Mouse (Mus musculus) CH12.LX (cell line): ENCODE measurements around the gene Sbds. TPM values are rescaled to one million over a fixed set of nuclear protein-coding genes. Genes with fewer than 3 reads are reported as not detected.

Source experiments
- DNase-seq: peaks from one replicate; pipeline ENCODE4 v3.0.0-alpha.2; 2013; ENCODE audit errors: extremely low read depth
- H3K27ac ChIP-seq: 2 replicates; pipeline ENCODE4 v1.5.1; 2012; ENCODE audit warnings: low read depth, mild to moderate bottlenecking, control low read depth, moderate library complexity; ENCODE audit not compliant: insufficient read depth
- H3K27me3 ChIP-seq: replicated peaks from 2 replicates; pipeline ENCODE3; 2012; ENCODE audit warnings: inconsistent platforms
- H3K36me3 ChIP-seq, 2 experiments: replicated peaks in 1 of 2; 2 replicates each; pipeline versions ENCODE3 to v1.6.1; 2012; ENCODE audit warnings: inconsistent platforms in 1 of 2, low read length in 1 of 2, mild to moderate bottlenecking in 1 of 2, mixed read lengths in 1 of 2, moderate library complexity in 1 of 2; ENCODE audit not compliant: control insufficient read depth in 1 of 2, insufficient read depth in 1 of 2
- H3K4me1 ChIP-seq, 2 experiments: 2 replicates each; pipeline ENCODE4 v1.6.1; 2012; ENCODE audit warnings: inconsistent platforms in 1 of 2, moderate library complexity in 1 of 2; ENCODE audit not compliant: insufficient read depth in 2 of 2, control insufficient read depth in 1 of 2
- H3K4me2 ChIP-seq: 2 replicates; pipeline ENCODE4 v1.6.1; 2012; ENCODE audit warnings: low read depth, mild to moderate bottlenecking, control low read depth; ENCODE audit not compliant: poor library complexity, insufficient read depth, severe bottlenecking
- H3K4me3 ChIP-seq, 3 experiments: fragments of 150-350 bp in 1 of 3; sonication (generic) in 1 of 3; replicated peaks in 1 of 3; 2 replicates each; pipeline versions ENCODE3 to v1.5.1; 2011 to 2012; ENCODE audit warnings: low read depth in 2 of 3, low read length in 2 of 3, mild to moderate bottlenecking in 2 of 3, moderate library complexity in 2 of 3, control low read depth in 1 of 3, improper control_type of control experiment in 1 of 3, inconsistent platforms in 1 of 3, mixed read lengths in 1 of 3; ENCODE audit not compliant: poor library complexity in 1 of 3
- H3K79me2 ChIP-seq: replicated peaks from 2 replicates; pipeline ENCODE4 v1.6.1; 2012; ENCODE audit warnings: mild to moderate bottlenecking, moderate library complexity; ENCODE audit not compliant: control insufficient read depth, poor library complexity, insufficient read depth, severe bottlenecking; ENCODE audit errors: extremely low read depth
- H3K9ac ChIP-seq: 2 replicates; pipeline ENCODE4 v1.6.1; 2012; ENCODE audit warnings: low read depth, mild to moderate bottlenecking, control low read depth, moderate library complexity; ENCODE audit not compliant: insufficient read depth
- H3K9me3 ChIP-seq: replicated peaks from 2 replicates; pipeline ENCODE3; 2012; ENCODE audit warnings: low read length, inconsistent platforms, mixed read lengths
- BHLHE40 ChIP-seq: IDR thresholded peaks from 2 replicates; pipeline ENCODE4 v1.6.1; 2011; ENCODE audit warnings: mild to moderate bottlenecking, low read depth, low read length, improper control_type of control experiment
- CHD1 ChIP-seq: IDR thresholded peaks from 2 replicates; pipeline ENCODE4 v1.6.1; 2012; ENCODE audit warnings: low read depth, low read length, improper control_type of control experiment, inconsistent platforms
- CHD2 ChIP-seq: IDR thresholded peaks from 2 replicates; pipeline ENCODE4 v1.6.1; 2011; ENCODE audit warnings: low read length, improper control_type of control experiment
- CTCF ChIP-seq, 2 experiments: IDR thresholded peaks in 1 of 2; conservative IDR thresholded peaks in 1 of 2; 2 replicates each; pipeline ENCODE4 v1.5.1; 2011 to 2012; ENCODE audit warnings: low read depth in 2 of 2, low read length in 2 of 2, improper control_type of control experiment in 1 of 2, inconsistent platforms in 1 of 2, mild to moderate bottlenecking in 1 of 2, moderate library complexity in 1 of 2
- E2F4 ChIP-seq: IDR thresholded peaks from 2 replicates; pipeline ENCODE4 v1.6.1; 2011; ENCODE audit warnings: low read depth, low read length, improper control_type of control experiment; ENCODE audit not compliant: insufficient replicate concordance
- ELF1 ChIP-seq: IDR thresholded peaks from 2 replicates; pipeline ENCODE4 v1.6.1; 2014; ENCODE audit warnings: low read depth, mild to moderate bottlenecking, inconsistent platforms, low read length, improper control_type of control experiment
- EP300 ChIP-seq: IDR thresholded peaks from 2 replicates; pipeline ENCODE4 v1.6.1; 2011; ENCODE audit warnings: low read length, improper control_type of control experiment
- ETS1 ChIP-seq: conservative IDR thresholded peaks from 2 replicates; pipeline ENCODE4 v1.6.1; 2012; ENCODE audit warnings: low read depth, mild to moderate bottlenecking, inconsistent platforms, low read length, improper control_type of control experiment, moderate library complexity
- GABPA ChIP-seq: IDR thresholded peaks from 2 replicates; pipeline ENCODE4 v1.6.1; 2012; ENCODE audit warnings: low read depth, low read length, improper control_type of control experiment, inconsistent platforms; ENCODE audit not compliant: insufficient replicate concordance
- HCFC1 ChIP-seq: IDR thresholded peaks from 2 replicates; pipeline ENCODE4 v1.6.1; 2012; ENCODE audit warnings: low read depth, mild to moderate bottlenecking, inconsistent platforms, low read length, improper control_type of control experiment
- IRF4 ChIP-seq: IDR thresholded peaks from 2 replicates; pipeline ENCODE4 v1.6.1; 2014; ENCODE audit warnings: low read depth, mild to moderate bottlenecking, inconsistent platforms, low read length, improper control_type of control experiment
- JUND ChIP-seq: conservative IDR thresholded peaks from 2 replicates; pipeline ENCODE4 v1.6.1; 2011; ENCODE audit warnings: low read depth, low read length, improper control_type of control experiment
- KAT2A ChIP-seq: IDR thresholded peaks from 2 replicates; pipeline ENCODE4 v1.6.1; 2012; ENCODE audit warnings: low read length, improper control_type of control experiment, inconsistent platforms; ENCODE audit not compliant: insufficient replicate concordance
- NELFE ChIP-seq: IDR thresholded peaks from 2 replicates; pipeline ENCODE4 v1.6.1; 2011; ENCODE audit warnings: low read depth, low read length, improper control_type of control experiment
- PAX5 ChIP-seq: IDR thresholded peaks from 2 replicates; pipeline ENCODE4 v1.6.1; 2012; ENCODE audit warnings: low read length, inconsistent platforms, mixed read lengths
- POLR2A ChIP-seq: IDR thresholded peaks from 2 replicates; pipeline ENCODE4 v1.6.1; 2011; ENCODE audit warnings: low read depth, mild to moderate bottlenecking, improper control_type of control experiment, low read length
- RCOR1 ChIP-seq: conservative IDR thresholded peaks from 2 replicates; pipeline ENCODE4 v1.6.1; 2012; ENCODE audit warnings: low read depth, mild to moderate bottlenecking, inconsistent platforms, low read length, improper control_type of control experiment
- SMC3 ChIP-seq: IDR thresholded peaks from 2 replicates; pipeline ENCODE4 v1.6.1; 2011; ENCODE audit warnings: low read depth, low read length, improper control_type of control experiment
- TBP ChIP-seq: conservative IDR thresholded peaks from 2 replicates; pipeline ENCODE4 v1.6.1; 2011; ENCODE audit warnings: low read depth, low read length, improper control_type of control experiment
- USF1 ChIP-seq: IDR thresholded peaks from 2 replicates; pipeline ENCODE4 v1.6.1; 2014; ENCODE audit warnings: low read depth, mild to moderate bottlenecking, inconsistent platforms, low read length, improper control_type of control experiment
- dilution Hi-C: fragments of 300-500 bp; cut with MboI; formaldehyde crosslinking; loops from 2 replicates; pipeline ENCODE4 v1.14.3; 2020; ENCODE audit warnings: low sequenced_read_pairs; ENCODE audit not compliant: extremely low pct_unique_long_range_greater_than_20kb, extremely low pct_ligation_motif_present
- in situ Hi-C: fragments of 300-500 bp; cut with MboI; formaldehyde crosslinking; loops from 3 replicates; pipeline ENCODE4 v1.14.3; 2019; ENCODE audit warnings: low sequenced_read_pairs, low pct_ligation_motif_present, low pct_unique_long_range_greater_than_20kb, mixed read lengths
- polyA plus RNA-seq: library from polyadenylated mRNA; unstranded; fragments of >175 nt; gene quantifications from 2 replicates; pipeline ENCODE4 v1.2.1, GENCODE M21; 2012; ENCODE audit warnings: low read depth; ENCODE audit not compliant: insufficient read length
- total RNA-seq, 2 experiments: library from RNA; depleted of rRNA; stranded (reverse); fragments of 300-350 nt in 1 of 2; fragments of >200 nt in 1 of 2; gene quantifications; 2 replicates each; pipeline ENCODE4 v1.2.3; 2012 to 2014

Sbds gene
- total and polyA plus RNA-seq, 3 experiments, result 37.0 to 81.2 (median 43.9) TPM

GRCm38 (mm10) chr5:130200233-130201029 lies 54.9 kb downstream of the Sbds start:
- H3K4me2 ChIP-seq, result no peak overlapping the region
- H3K9ac ChIP-seq, result no peak overlapping the region
- dilution Hi-C loops (no loop called here), in situ Hi-C loops (no loop called here)
- DNase-seq, result no peak
- H3K79me2 ChIP-seq, result peaks cover 4% of the 10 kb centered on the region
- no peak overlapping the region for H3K4me3 ChIP-seq
- H3K27ac ChIP-seq, result no peak overlapping the region
- H3K36me3 ChIP-seq, result peaks cover 47 to 81% of the 10 kb centered on the region in 2 experiments
- H3K9me3 ChIP-seq, result peaks cover 2% of the 10 kb centered on the region
- TF ChIP-seq IRF4 (no peak), EP300 (no peak), BHLHE40 (no peak), E2F4 (no peak), CHD1 (no peak), CHD2 (no peak), HCFC1 (no peak), KAT2A (no peak), POLR2A (no peak), GABPA (no peak), ELF1 (no peak), ETS1 (no peak), NELFE (no peak), USF1 (no peak), SMC3 (no peak), CTCF (conservative IDR thresholded peaks at IDR 0.05 in 1 of 2, IDR thresholded peaks at IDR 0.05 in 1 of 2; ENCODE audit: low read depth in 2 of 2, low read length in 2 of 2) (no peak), JUND (no peak), TBP (no peak)
- TF ChIP-seq, all 38 proteins: peak for 0
- H3K27me3 ChIP-seq, result no peaks in the 10 kb centered on the region
- peaks cover 14 to 38% of the 10 kb centered on the region in 2 experiments; a peak in 3 of 4 replicates for H3K4me1 ChIP-seq

GRCm38 (mm10) chr5:130197981-130198380 lies 57.3 kb downstream of the Sbds start:
- peaks cover 18 to 46% of the 10 kb centered on the region in 2 experiments; a peak in 3 of 4 replicates for H3K4me1 ChIP-seq

More at GRCm38 (mm10) chr5:130197981-130198380, 57.3 kb downstream of the Sbds start:
- no peaks in the 10 kb centered on the region for H3K27me3 ChIP-seq
- no peak overlapping the region for H3K4me3 ChIP-seq
- no peak overlapping the region for H3K4me2 ChIP-seq
- no peak overlapping the region for H3K9ac ChIP-seq
- no peak for DNase-seq
- no peak overlapping the region for H3K27ac ChIP-seq
- H3K9me3 ChIP-seq, result peaks cover 2% of the 10 kb centered on the region
- dilution Hi-C loops (no loop called here), in situ Hi-C loops (no loop called here)
- TF ChIP-seq RCOR1 (no peak), PAX5 (no peak), EP300 (no peak), E2F4 (no peak)
- H3K79me2 ChIP-seq, result peaks cover 4% of the 10 kb centered on the region
- H3K36me3 ChIP-seq, result peaks cover 52 to 79% of the 10 kb centered on the region in 2 experiments
